Mouse (Mus musculus) stomach, postnatal 0 days (tissue): Measurements from ENCODE around the gene Tmem104.

Source experiments
- CTCF ChIP-seq: IDR thresholded peaks from 2 replicates; pipeline ENCODE4 v1.5.1; 2016; ENCODE audit warnings: antibody characterized with exemption, low read depth, mild to moderate bottlenecking, moderate library complexity
- EP300 ChIP-seq: optimal IDR thresholded peaks from 2 replicates; pipeline ENCODE3; 2016; ENCODE audit warnings: antibody characterized with exemption

GRCm38 (mm10) chr11:115267061-115267883 is 80.0 kb downstream of the Tmem104 start, which contains the start of gene Grin2c:
- TF ChIP-seq CTCF (no peak), EP300 (no peak)
